20 mouse cellular contexts compared by ENCODE assay signal in the genomic region with DNA sequence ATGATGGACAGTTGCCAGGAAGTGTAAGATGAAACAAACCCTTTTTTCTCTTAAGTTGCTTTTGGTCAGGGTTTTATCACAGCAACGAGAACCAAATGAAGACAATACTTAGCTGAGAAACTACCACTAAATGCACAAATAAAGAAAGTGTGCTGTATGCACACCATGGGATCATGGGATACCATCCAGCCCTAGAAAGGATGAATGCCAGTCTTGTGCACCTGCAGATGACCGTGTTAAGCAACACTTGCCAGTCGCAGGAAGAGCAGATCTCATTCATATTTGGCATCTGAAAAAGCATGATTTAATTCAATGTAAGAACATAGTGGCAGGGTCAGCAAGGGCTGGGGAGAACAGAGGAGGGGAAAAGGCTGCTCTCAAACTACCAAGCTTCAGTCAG.
A peak's percentile ranks its signal among the peaks of the same experiment; 100 is the strongest.
DNase-seq lines count a peak whose midpoint lies in the region; ATAC-seq lines count a peak whose summit lies in the region.
"Had no signal": no experiment of that assay in that cellular context is flagged by ENCODE, and none has a peak within 500 bp of the region (broad histone marks: within the 10 kb centered on the region; RNA-seq: fewer than 3 reads in every experiment).

No protein-coding gene starts in this region.

- no peak overlapping the region for H3K9ac ChIP-seq in hindbrain, embryonic 11.5 days (ENCODE audit: low read depth, low read length)
- H3K9ac ChIP-seq: embryonic facial prominence, embryonic 12.5 days; forebrain, embryonic 15.5 days; heart, embryonic 15.5 days; hindbrain, embryonic 14.5 days; intestine, embryonic 15.5 days had no signal

- no peaks in the 10 kb centered on the region for H3K27me3 ChIP-seq in heart, embryonic 10.5 days (ENCODE audit: insufficient read depth, poor library complexity, severe bottlenecking)
- H3K27me3 ChIP-seq in hindbrain, embryonic 11.5 days (ENCODE audit: control insufficient read depth, insufficient read depth, low read length): no peaks in the 10 kb centered on the region
- H3K27me3 ChIP-seq: CH12.LX; embryonic facial prominence, embryonic 12.5 days; forebrain, embryonic 15.5 days; heart, embryonic 15.5 days; intestine, embryonic 15.5 days; Patski had no signal

- peak; percentile 78 for DNase-seq in heart, adult 11 months
- no peak for DNase-seq in heart, embryonic 10.5 days (ENCODE audit: low spot score)
- DNase-seq in cerebellum, adult 9-10 months: peak; percentile 81
- peak; percentile 54 to 58 for DNase-seq in cerebellum, postnatal 25 days
- no peak for DNase-seq in hindbrain, embryonic 11.5 days (ENCODE audit: low spot score)
- DNase-seq in testis, postnatal 10 days (ENCODE audit: low spot score): no peak
- DNase-seq: adrenal gland, postnatal 25 days; gastrocnemius, postnatal 36 days; heart, adult 18-20 months; heart, postnatal 14 days; kidney, adult 18-20 months had no signal

- ATAC-seq in hindbrain, embryonic 11.5 days (ENCODE audit: low FRiP score): no peak
- ATAC-seq: activated CD4-positive, CD25-positive, alpha-beta regulatory T cell, adult 4 months; forebrain, embryonic 15.5 days; intestine, embryonic 15.5 days; Patski had no signal

- no peak overlapping the region for H3K27ac ChIP-seq in heart, embryonic 10.5 days
- H3K27ac ChIP-seq in hindbrain, embryonic 11.5 days (ENCODE audit: low read depth, low read length): no peak overlapping the region
- H3K27ac ChIP-seq: embryonic facial prominence, embryonic 12.5 days; forebrain, embryonic 15.5 days; heart, embryonic 15.5 days; hindbrain, embryonic 14.5 days; intestine, embryonic 15.5 days had no signal

- no peak overlapping the region for H3K4me3 ChIP-seq in heart, embryonic 10.5 days
- H3K4me3 ChIP-seq in hindbrain, embryonic 11.5 days (ENCODE audit: low read depth, low read length): no peak overlapping the region
- H3K4me3 ChIP-seq: embryonic facial prominence, embryonic 12.5 days; forebrain, embryonic 15.5 days; heart, embryonic 15.5 days; intestine, embryonic 15.5 days had no signal

- no peaks in the 10 kb centered on the region; the same call in 1 of the 2 replicates for H3K9me3 ChIP-seq in heart, embryonic 10.5 days
- H3K9me3 ChIP-seq in hindbrain, embryonic 11.5 days (ENCODE audit: control insufficient read depth, low read length): no peaks in the 10 kb centered on the region
- H3K9me3 ChIP-seq: embryonic facial prominence, embryonic 12.5 days; forebrain, embryonic 15.5 days; intestine, embryonic 15.5 days had no signal

- peaks cover 12% of the 10 kb centered on the region; the same call in 1 of the 2 replicates for H3K4me1 ChIP-seq in heart, embryonic 10.5 days
- H3K4me1 ChIP-seq in hindbrain, embryonic 11.5 days (replicated peaks; ENCODE audit: control insufficient read depth, insufficient read depth, low read length): no peaks in the 10 kb centered on the region
- H3K4me1 ChIP-seq: embryonic facial prominence, embryonic 12.5 days; forebrain, embryonic 15.5 days; intestine, embryonic 15.5 days had no signal

- WGBS in heart, embryonic 10.5 days: 87% methylated on average over 3 of the region's 3 CpGs
- WGBS in hindbrain, embryonic 11.5 days: 94% methylated on average over 3 of the region's 3 CpGs

- H3K36me3 ChIP-seq in heart, embryonic 10.5 days: no peaks in the 10 kb centered on the region; the same call in 1 of the 2 replicates
- H3K36me3 ChIP-seq in hindbrain, embryonic 11.5 days (ENCODE audit: control insufficient read depth, insufficient read depth, low read length): no peaks in the 10 kb centered on the region
- H3K36me3 ChIP-seq: embryonic facial prominence, embryonic 12.5 days; forebrain, embryonic 15.5 days; intestine, embryonic 15.5 days had no signal

- no peak overlapping the region for H3K4me2 ChIP-seq in hindbrain, embryonic 11.5 days (replicated peaks; ENCODE audit: low read depth, low read length)
- H3K4me2 ChIP-seq: embryonic facial prominence, embryonic 12.5 days; forebrain, embryonic 15.5 days; heart, embryonic 11.5 days; heart, embryonic 15.5 days; hindbrain, embryonic 14.5 days; intestine, embryonic 15.5 days had no signal

Comparison
In these comparisons a context has a peak if more than half of its experiments do, and no peak if none do; other contexts are left out.
1. DNase-seq: peak in heart, adult 11 months (single experiment), cerebellum, adult 9-10 months (single experiment) and cerebellum, postnatal 25 days (2 of 2); none in heart, embryonic 10.5 days (single experiment), hindbrain, embryonic 11.5 days (single experiment) and testis, postnatal 10 days (single experiment).